Mouse (Mus musculus) urinary bladder, postnatal 14 days (tissue): ENCODE results near the gene Fcgrt.
"Not testable (repeated sequence)": the region's sequence is repeated elsewhere in the genome, so short reads cannot be mapped to it uniquely, and the experiment has no call there.

Experiments used
- DNase-seq: peaks from one replicate; pipeline ENCODE4 v3.0.0; 2021; ENCODE audit warnings: low spot score

The Fcgrt gene

GRCm38 (mm10) chr7:45129776-45130512 lies 26.3 kb upstream of the Fcgrt start:
- DNase-seq, result no peak

- DNase-seq, result no peak
Measured at GRCm38 (mm10) chr7:45129318-45129717, 25.7 kb upstream of the Fcgrt start.

- peak; percentile 98 for DNase-seq
Measured at GRCm38 (mm10) chr7:45128624-45129246, 25.1 kb upstream of the Fcgrt start, which contains the start of gene Rpl13a. TSS of gene Rpl13a (minus strand) at chr7:45128761.

GRCm38 (mm10) chr7:45127700-45128224 lies 24.1 kb upstream of the Fcgrt start:
- DNase-seq, result no peak

- no peak for DNase-seq
Measured at GRCm38 (mm10) chr7:45126844-45127699, 23.4 kb upstream of the Fcgrt start.

GRCm38 (mm10) chr7:45126147-45126843 lies 22.6 kb upstream of the Fcgrt start:
- DNase-seq, result no peak

- DNase-seq, result not testable (repeated sequence)
Measured at GRCm38 (mm10) chr7:45125649-45126048, 22.0 kb upstream of the Fcgrt start.

- no peak for DNase-seq
Measured at GRCm38 (mm10) chr7:45125144-45125600, 21.5 kb upstream of the Fcgrt start.

- peak; percentile 99 for DNase-seq
Measured at GRCm38 (mm10) chr7:45124224-45125143, 20.8 kb upstream of the Fcgrt start, which contains the start of gene Rps11. TSS of gene Rps11 (minus strand) at chr7:45124439.

- DNase-seq, result peak; percentile 41
Measured at GRCm38 (mm10) chr7:45123186-45123570, 19.5 kb upstream of the Fcgrt start.

GRCm38 (mm10) chr7:45122561-45123185 lies 19.0 kb upstream of the Fcgrt start:
- DNase-seq, result no peak

- no peak for DNase-seq
Measured at GRCm38 (mm10) chr7:45121966-45122365, 18.3 kb upstream of the Fcgrt start.

- no peak for DNase-seq
Measured at GRCm38 (mm10) chr7:45121404-45121803, 17.8 kb upstream of the Fcgrt start.

- no peak for DNase-seq
Measured at GRCm38 (mm10) chr7:45119780-45120709, 16.4 kb upstream of the Fcgrt start.

- DNase-seq, result no peak
Measured at GRCm38 (mm10) chr7:45118336-45118735, 14.7 kb upstream of the Fcgrt start.

- no peak for DNase-seq
Measured at GRCm38 (mm10) chr7:45117566-45117965, 13.9 kb upstream of the Fcgrt start.

GRCm38 (mm10) chr7:45113476-45113875 lies 9.8 kb upstream of the Fcgrt start:
- DNase-seq, result no peak

- no peak for DNase-seq
Measured at GRCm38 (mm10) chr7:45112529-45112928, 8.9 kb upstream of the Fcgrt start.

- DNase-seq, result no peak
Measured at GRCm38 (mm10) chr7:45111940-45112339, 8.3 kb upstream of the Fcgrt start.
